Mouse (Mus musculus): Measurements from ENCODE around the gene Izumo1r. TPM values are rescaled to one million over a fixed set of nuclear protein-coding genes. Genes with fewer than 3 reads are reported as not detected.
"Not testable (repeated sequence)": the region's sequence is repeated elsewhere in the genome, so short reads cannot be mapped to it uniquely, and the experiment has no call there.

Izumo1r gene
- polyA plus RNA-seq, 1 experiment from 2014 or later = not detected

DNA sequence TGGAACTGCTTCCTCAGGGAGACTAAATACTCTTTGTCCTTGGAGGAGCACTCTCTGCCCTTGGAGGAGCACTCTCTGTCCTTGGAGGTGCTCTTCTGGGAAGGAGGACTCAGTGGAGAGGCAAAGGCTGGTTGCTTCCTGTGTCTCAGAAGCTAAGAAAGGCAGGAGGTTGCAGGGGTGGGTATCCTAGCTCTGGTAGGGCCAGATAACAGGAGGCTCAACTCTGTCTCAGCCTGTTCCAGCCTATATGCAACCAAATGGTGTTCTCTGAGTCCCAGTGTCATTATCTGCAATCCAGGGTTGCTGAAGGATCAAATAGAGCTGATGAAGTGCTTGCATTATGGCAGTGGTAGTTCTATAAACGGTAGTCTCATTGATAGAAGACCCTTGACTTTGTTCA, 17.8 kb downstream of the Izumo1r start:
- Histone ChIP-seq H3K4me1 (replicated peaks; ENCODE audit: control insufficient read depth, insufficient read depth, low read length) (no peaks in the 10 kb centered on the region), H3K27ac (ENCODE audit: low read depth) (no peak overlapping the region), H3K4me2 (ENCODE audit: low read length) (no peak overlapping the region), H3K9ac (ENCODE audit: low read length) (no peak overlapping the region), H3K27me3 (replicated peaks; ENCODE audit: control insufficient read depth, insufficient read depth, low read length) (no peaks in the 10 kb centered on the region), H3K4me3 (ENCODE audit: low read depth, low read length) (no peak overlapping the region), H3K9me3 (ENCODE audit: control insufficient read depth, low read length) (no peaks in the 10 kb centered on the region), H3K36me3 (ENCODE audit: control insufficient read depth, insufficient read depth, low read length) (no peaks in the 10 kb centered on the region)
- ATAC-seq (replicated peaks; ENCODE audit: low FRiP score, low TSS enrichment, low read depth) = no peak
- 60% methylated on average over 1 of the region's 1 CpGs for WGBS
- no peak for DNase-seq (ENCODE audit: low spot score)

DNA sequence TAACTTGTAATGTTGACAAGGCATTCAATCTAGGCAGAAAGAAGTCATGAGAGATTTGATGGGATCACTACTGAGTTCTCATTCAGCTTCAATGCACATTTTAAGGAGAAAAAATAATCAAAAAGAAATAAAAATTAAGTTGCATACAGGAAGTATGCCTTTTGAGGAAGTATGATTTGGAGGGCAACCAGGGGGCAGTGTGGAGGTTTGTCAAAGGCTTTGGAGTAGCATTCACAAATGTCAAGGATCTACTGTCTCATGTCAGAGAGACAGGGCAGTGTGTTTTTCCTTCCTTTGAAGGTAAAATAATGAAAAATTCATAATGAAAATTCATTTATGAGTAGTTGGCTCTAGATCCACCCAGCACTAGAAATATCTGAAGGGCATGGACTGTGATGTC, 18.6 kb downstream of the Izumo1r start:
- no peak overlapping the region for H3K4me3 ChIP-seq (ENCODE audit: low read depth, low read length)
- H3K36me3 ChIP-seq (ENCODE audit: control insufficient read depth, insufficient read depth, low read length) = no peaks in the 10 kb centered on the region
- DNase-seq (ENCODE audit: low spot score) (no peak), ATAC-seq (replicated peaks; ENCODE audit: low FRiP score, low TSS enrichment, low read depth) (no peak)
- H3K27me3 ChIP-seq (replicated peaks; ENCODE audit: control insufficient read depth, insufficient read depth, low read length) = no peaks in the 10 kb centered on the region
- no peak overlapping the region for H3K9ac ChIP-seq (ENCODE audit: low read length)
- no peak overlapping the region for H3K27ac ChIP-seq (ENCODE audit: low read depth)
- no peak overlapping the region for H3K4me2 ChIP-seq (ENCODE audit: low read length)
- H3K9me3 ChIP-seq (ENCODE audit: control insufficient read depth, low read length) = no peaks in the 10 kb centered on the region
- no peaks in the 10 kb centered on the region for H3K4me1 ChIP-seq (replicated peaks; ENCODE audit: control insufficient read depth, insufficient read depth, low read length)

DNA sequence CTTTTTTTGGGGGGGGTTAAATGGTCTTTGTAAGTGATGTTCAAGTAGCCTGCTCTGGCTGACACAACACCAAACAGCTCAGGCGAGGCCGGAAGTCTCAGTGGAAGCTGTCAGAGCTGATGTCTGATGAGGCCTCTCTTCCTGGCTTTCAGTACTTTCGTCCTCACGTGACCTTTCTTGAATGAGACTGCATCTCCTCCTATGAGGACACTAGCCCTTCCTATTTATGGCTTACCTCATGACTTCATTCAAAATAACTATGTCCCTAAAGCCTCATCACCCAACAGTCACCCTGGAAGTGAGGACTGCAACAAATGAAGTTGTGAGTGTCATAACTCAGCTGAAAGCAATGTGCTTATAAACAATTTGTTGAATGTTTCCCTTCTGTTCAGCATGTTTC, 19.1 kb downstream of the Izumo1r start:
- Histone ChIP-seq H3K27ac (ENCODE audit: low read depth) (no peak overlapping the region), H3K36me3 (ENCODE audit: control insufficient read depth, insufficient read depth, low read length) (no peaks in the 10 kb centered on the region), H3K9me3 (ENCODE audit: control insufficient read depth, low read length) (no peaks in the 10 kb centered on the region), H3K4me1 (replicated peaks; ENCODE audit: control insufficient read depth, insufficient read depth, low read length) (no peaks in the 10 kb centered on the region), H3K9ac (ENCODE audit: low read length) (no peak overlapping the region), H3K4me3 (ENCODE audit: low read depth, low read length) (no peak overlapping the region), H3K4me2 (ENCODE audit: low read length) (no peak overlapping the region), H3K27me3 (replicated peaks; ENCODE audit: control insufficient read depth, insufficient read depth, low read length) (no peaks in the 10 kb centered on the region)
- no peak for DNase-seq (ENCODE audit: low spot score)
- WGBS = 64% methylated on average over 4 of the region's 4 CpGs
- ATAC-seq (replicated peaks; ENCODE audit: low FRiP score, low TSS enrichment, low read depth) = no peak

DNA sequence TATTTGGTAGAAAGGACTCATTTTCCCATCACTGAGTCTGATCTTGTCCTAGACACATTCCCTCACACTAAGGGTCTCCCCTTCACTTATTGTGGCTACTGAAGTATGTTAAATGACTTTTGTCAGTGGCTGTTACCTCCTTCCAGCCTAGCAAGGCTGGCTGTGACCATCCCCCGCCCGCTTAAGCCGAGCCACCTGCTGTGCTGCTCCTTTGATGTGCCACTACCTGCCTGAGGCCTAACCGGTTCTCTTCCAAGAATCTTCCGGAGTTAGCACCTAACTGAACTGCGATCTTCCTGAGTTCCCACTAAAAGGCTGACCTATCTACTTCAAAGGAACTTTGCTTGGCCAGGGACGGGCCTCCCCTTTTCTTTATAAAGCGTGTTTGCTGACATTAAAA, 27.2 kb downstream of the Izumo1r start:
- not testable (repeated sequence) for H3K4me3 ChIP-seq (ENCODE audit: low read depth, low read length); H3K36me3 ChIP-seq (ENCODE audit: control insufficient read depth, insufficient read depth, low read length); ATAC-seq (replicated peaks; ENCODE audit: low FRiP score, low TSS enrichment, low read depth); H3K9ac ChIP-seq (ENCODE audit: low read length); H3K27me3 ChIP-seq (replicated peaks; ENCODE audit: control insufficient read depth, insufficient read depth, low read length); DNase-seq (ENCODE audit: low spot score); H3K4me1 ChIP-seq (replicated peaks; ENCODE audit: control insufficient read depth, insufficient read depth, low read length); H3K9me3 ChIP-seq (ENCODE audit: control insufficient read depth, low read length); H3K4me2 ChIP-seq (ENCODE audit: low read length); H3K27ac ChIP-seq (ENCODE audit: low read depth)
- WGBS = 32% methylated on average over 8 of the region's 8 CpGs

DNA sequence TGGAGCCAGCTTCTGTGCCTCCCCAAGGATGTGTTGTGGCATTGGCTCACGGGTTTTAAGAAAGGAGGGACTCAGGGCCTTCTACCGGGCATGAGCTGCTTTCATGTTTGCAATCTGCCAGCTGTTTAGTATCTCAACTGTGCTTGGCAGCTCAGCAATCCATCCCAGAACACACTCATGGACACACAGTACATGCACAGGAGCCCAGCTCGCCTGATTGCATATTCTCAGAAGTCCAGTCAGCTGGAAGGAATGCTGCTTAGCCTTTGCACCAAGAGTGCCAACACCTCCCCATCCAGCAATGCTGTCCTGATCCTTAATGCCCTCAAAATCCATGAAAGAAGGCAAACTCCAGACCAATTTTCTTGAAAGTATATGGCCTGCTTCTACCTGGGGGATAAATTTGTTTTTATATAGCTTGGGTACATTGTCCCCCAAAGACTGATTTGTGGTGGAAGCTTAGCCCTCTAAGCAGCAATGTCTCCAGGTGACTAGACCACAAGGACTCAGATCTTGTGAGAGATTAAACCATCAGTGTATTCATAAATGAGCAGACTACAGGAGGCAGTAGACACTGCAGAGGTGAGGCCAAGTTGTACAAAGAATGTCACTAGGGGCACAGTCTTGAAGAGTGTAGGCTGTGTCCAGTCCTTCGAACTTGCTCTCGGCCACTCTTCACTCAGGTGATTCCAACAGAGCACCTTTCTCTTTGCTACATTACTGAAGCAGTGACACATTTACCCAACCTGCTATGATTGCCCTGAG, 27.8 kb downstream of the Izumo1r start:
- ATAC-seq (replicated peaks; ENCODE audit: low FRiP score, low TSS enrichment, low read depth) = no peak
- 81% methylated on average over 5 of the region's 5 CpGs for WGBS
- no peak overlapping the region for H3K9ac ChIP-seq (ENCODE audit: low read length)
- no peaks in the 10 kb centered on the region for H3K9me3 ChIP-seq (ENCODE audit: control insufficient read depth, low read length)
- no peak overlapping the region for H3K4me2 ChIP-seq (ENCODE audit: low read length)
- no peak for DNase-seq (ENCODE audit: low spot score)
- no peaks in the 10 kb centered on the region for H3K36me3 ChIP-seq (ENCODE audit: control insufficient read depth, insufficient read depth, low read length)
- H3K27ac ChIP-seq (ENCODE audit: low read depth) = no peak overlapping the region
- H3K27me3 ChIP-seq (replicated peaks; ENCODE audit: control insufficient read depth, insufficient read depth, low read length) = no peaks in the 10 kb centered on the region
- no peak overlapping the region for H3K4me3 ChIP-seq (ENCODE audit: low read depth, low read length)
- no peaks in the 10 kb centered on the region for H3K4me1 ChIP-seq (replicated peaks; ENCODE audit: control insufficient read depth, insufficient read depth, low read length)

DNA sequence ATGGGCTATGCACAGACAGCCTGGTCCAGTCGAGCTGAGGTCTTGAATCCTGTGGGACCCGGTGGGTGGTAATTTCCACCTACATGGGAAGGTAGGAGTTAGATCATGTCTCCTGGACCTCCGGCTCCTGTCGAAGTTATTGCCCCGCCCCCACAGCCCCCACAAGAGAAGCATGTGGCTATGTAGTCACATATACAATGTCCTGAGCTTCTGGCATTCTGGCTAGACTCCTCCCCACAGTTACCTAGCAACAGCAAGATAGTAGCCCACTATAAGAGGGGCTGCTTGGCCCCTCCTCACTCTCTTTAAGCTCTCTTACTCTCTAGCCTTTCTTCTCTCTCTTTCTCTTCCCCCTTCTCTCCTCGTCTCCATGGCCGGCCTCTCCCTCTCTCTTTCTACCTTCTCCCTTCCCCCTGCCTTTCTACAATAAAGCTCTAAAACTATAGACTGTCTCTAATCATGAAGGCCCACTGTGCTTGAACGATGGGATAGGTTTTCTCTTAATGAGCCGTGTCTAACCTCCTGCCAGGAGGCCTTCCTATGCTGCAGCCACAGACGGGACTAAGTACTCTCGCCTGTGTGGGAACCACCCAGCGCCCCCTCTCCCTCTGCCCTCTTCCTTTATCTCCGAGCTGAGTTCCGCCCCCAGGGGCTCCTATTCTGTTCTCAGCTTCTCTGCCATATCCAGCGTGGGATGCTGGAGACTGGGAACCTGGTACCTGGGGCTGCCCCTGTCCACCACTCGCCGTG, 31.4 kb downstream of the Izumo1r start:
- Histone ChIP-seq H3K9me3 (ENCODE audit: control insufficient read depth, low read length) (no peaks in the 10 kb centered on the region), H3K4me1 (replicated peaks; ENCODE audit: control insufficient read depth, insufficient read depth, low read length) (no peaks in the 10 kb centered on the region), H3K27ac (ENCODE audit: low read depth) (no peak overlapping the region), H3K36me3 (ENCODE audit: control insufficient read depth, insufficient read depth, low read length) (no peaks in the 10 kb centered on the region), H3K4me2 (ENCODE audit: low read length) (no peak overlapping the region), H3K27me3 (replicated peaks; ENCODE audit: control insufficient read depth, insufficient read depth, low read length) (no peaks in the 10 kb centered on the region), H3K9ac (ENCODE audit: low read length) (no peak overlapping the region), H3K4me3 (ENCODE audit: low read depth, low read length) (no peak overlapping the region)
- 48% methylated on average over 17 of the region's 17 CpGs for WGBS
- DNase-seq (ENCODE audit: low spot score) (no peak), ATAC-seq (replicated peaks; ENCODE audit: low FRiP score, low TSS enrichment, low read depth) (no peak)

DNA sequence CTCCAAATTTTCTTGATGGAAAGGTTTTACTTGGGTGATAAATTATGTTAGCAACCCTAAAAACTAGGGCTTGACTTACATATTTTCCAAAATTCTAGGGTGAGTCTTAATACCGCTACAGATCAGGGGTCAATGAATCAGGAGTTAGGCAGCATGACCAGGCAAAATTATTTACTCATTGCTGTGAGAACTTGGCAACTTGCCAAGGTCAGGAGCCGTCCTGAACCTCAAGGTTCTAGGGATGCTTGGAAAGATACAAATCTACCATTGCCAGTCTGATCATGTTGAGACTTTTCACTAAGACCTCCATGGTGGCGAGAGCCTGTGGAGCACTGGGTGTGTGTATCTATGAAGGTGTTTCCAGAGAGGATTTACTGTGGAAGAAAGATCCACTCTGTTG, 32.2 kb downstream of the Izumo1r start:
- Histone ChIP-seq H3K9me3 (ENCODE audit: control insufficient read depth, low read length) (no peaks in the 10 kb centered on the region), H3K4me1 (replicated peaks; ENCODE audit: control insufficient read depth, insufficient read depth, low read length) (no peaks in the 10 kb centered on the region), H3K36me3 (ENCODE audit: control insufficient read depth, insufficient read depth, low read length) (no peaks in the 10 kb centered on the region), H3K9ac (ENCODE audit: low read length) (no peak overlapping the region), H3K27ac (ENCODE audit: low read depth) (no peak overlapping the region), H3K4me2 (ENCODE audit: low read length) (no peak overlapping the region), H3K27me3 (replicated peaks; ENCODE audit: control insufficient read depth, insufficient read depth, low read length) (no peaks in the 10 kb centered on the region), H3K4me3 (ENCODE audit: low read depth, low read length) (no peak overlapping the region)
- no peak for ATAC-seq (replicated peaks; ENCODE audit: low FRiP score, low TSS enrichment, low read depth)
- no peak for DNase-seq (ENCODE audit: low spot score)
- 68% methylated on average over 3 of the region's 3 CpGs for WGBS

DNA sequence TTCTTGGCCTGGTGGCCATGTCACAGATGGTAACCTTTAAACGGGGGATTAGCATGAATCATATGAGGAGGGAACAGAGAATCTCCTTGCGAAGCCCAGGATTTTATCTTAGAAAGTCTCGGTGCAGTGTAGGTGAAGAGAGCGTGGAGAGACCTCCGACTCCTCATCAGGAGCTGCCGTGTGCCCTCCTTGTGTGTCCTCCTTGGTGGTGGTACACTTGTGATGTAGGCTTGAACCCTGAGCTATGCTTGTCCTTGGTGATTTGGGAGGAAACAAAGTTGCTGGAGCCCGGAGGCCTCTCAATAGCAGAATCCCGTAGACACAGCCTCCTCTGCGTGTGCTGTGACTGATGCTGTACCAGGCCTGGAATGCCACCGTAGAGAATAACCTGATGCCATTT, 32.9 kb downstream of the Izumo1r start:
- Histone ChIP-seq H3K27ac (ENCODE audit: low read depth) (no peak overlapping the region), H3K36me3 (ENCODE audit: control insufficient read depth, insufficient read depth, low read length) (no peaks in the 10 kb centered on the region), H3K4me3 (ENCODE audit: low read depth, low read length) (no peak overlapping the region), H3K4me1 (replicated peaks; ENCODE audit: control insufficient read depth, insufficient read depth, low read length) (no peaks in the 10 kb centered on the region), H3K27me3 (replicated peaks; ENCODE audit: control insufficient read depth, insufficient read depth, low read length) (no peaks in the 10 kb centered on the region), H3K9ac (ENCODE audit: low read length) (no peak overlapping the region), H3K4me2 (ENCODE audit: low read length) (no peak overlapping the region), H3K9me3 (ENCODE audit: control insufficient read depth, low read length) (no peaks in the 10 kb centered on the region)
- ATAC-seq (replicated peaks; ENCODE audit: low FRiP score, low TSS enrichment, low read depth) (no peak), DNase-seq (ENCODE audit: low spot score) (no peak)
- WGBS = 89% methylated on average over 10 of the region's 10 CpGs

DNA sequence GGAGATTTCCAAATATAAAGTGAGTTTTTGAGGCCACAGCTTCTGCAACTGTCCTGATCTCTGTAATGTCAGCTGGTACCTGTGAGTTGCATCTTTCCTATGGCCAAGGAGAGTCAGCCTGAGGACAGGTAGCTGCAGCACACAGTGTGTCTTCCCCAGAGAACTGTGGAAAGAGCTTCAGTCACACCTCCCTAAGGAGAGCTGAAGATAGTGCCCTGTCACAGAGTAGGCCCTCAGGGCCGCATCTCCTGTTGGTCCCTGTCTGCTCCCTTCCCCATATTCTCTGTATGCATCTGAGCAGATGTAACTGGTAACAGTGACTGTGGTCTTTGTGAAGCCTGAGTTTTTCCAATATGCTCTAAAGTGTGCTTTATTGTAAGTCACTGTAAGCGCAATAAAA, 33.4 kb downstream of the Izumo1r start:
- Histone ChIP-seq H3K4me3 (ENCODE audit: low read depth, low read length) (no peak overlapping the region), H3K27me3 (replicated peaks; ENCODE audit: control insufficient read depth, insufficient read depth, low read length) (no peaks in the 10 kb centered on the region), H3K9me3 (ENCODE audit: control insufficient read depth, low read length) (no peaks in the 10 kb centered on the region), H3K36me3 (ENCODE audit: control insufficient read depth, insufficient read depth, low read length) (no peaks in the 10 kb centered on the region), H3K4me2 (ENCODE audit: low read length) (no peak overlapping the region), H3K9ac (ENCODE audit: low read length) (no peak overlapping the region), H3K27ac (ENCODE audit: low read depth) (no peak overlapping the region), H3K4me1 (replicated peaks; ENCODE audit: control insufficient read depth, insufficient read depth, low read length) (no peaks in the 10 kb centered on the region)
- DNase-seq (ENCODE audit: low spot score) = no peak
- 82% methylated on average over 2 of the region's 2 CpGs for WGBS
- ATAC-seq (replicated peaks; ENCODE audit: low FRiP score, low TSS enrichment, low read depth) = no peak
